Mouse (Mus musculus) inflammation-experienced regulatory T-cells, adult 6 months (primary cell): ENCODE measurements around the gene Slc5a10. TPM values are rescaled to one million over a fixed set of nuclear protein-coding genes. Genes with fewer than 3 reads are reported as not detected.
A peak's percentile ranks its signal among the peaks of the same experiment; 100 is the strongest.

Experiments
- ATAC-seq: one replicate; pipeline ENCODE4 v1.8.0; 2017
- polyA plus RNA-seq, 3 experiments: library from polyadenylated mRNA; unstranded; fragments of 100-300 nt; shearing (Covaris generic); gene quantifications; one replicate each; pipeline ENCODE4 v1.2.1; 2017

Gene Slc5a10
- under 1 TPM in 1 of 3 experiments, not detected in 2; 0.38 TPM for polyA plus RNA-seq

- no peak for ATAC-seq
Measured at GRCm38 (mm10) chr11:61720636-61721035, at the start of gene Slc5a10. Gene Slc5a10, minus strand, starts transcription at chr11:61720826.

GRCm38 (mm10) chr11:61761584-61762407 is 41.2 kb upstream of the Slc5a10 start, which contains the start of gene Prpsap2:
Gene Prpsap2, minus strand, starts transcription at chr11:61762088.
- peak; percentile 95 for ATAC-seq

- no peak for ATAC-seq
Measured at GRCm38 (mm10) chr11:61760518-61760917, 39.9 kb upstream of the Slc5a10 start.

- no peak for ATAC-seq
Measured at GRCm38 (mm10) chr11:61757151-61757550, 36.5 kb upstream of the Slc5a10 start.

- no peak for ATAC-seq
Measured at GRCm38 (mm10) chr11:61751612-61752011, 31.0 kb upstream of the Slc5a10 start.

GRCm38 (mm10) chr11:61747161-61747560 is 26.5 kb upstream of the Slc5a10 start:
- no peak for ATAC-seq

- no peak for ATAC-seq
Measured at GRCm38 (mm10) chr11:61745781-61746180, 25.2 kb upstream of the Slc5a10 start.

GRCm38 (mm10) chr11:61744460-61744859 is 23.8 kb upstream of the Slc5a10 start:
- no peak for ATAC-seq

GRCm38 (mm10) chr11:61743768-61744167 is 23.1 kb upstream of the Slc5a10 start:
- no peak for ATAC-seq

- ATAC-seq = no peak
Measured at GRCm38 (mm10) chr11:61740500-61740899, 19.9 kb upstream of the Slc5a10 start.

GRCm38 (mm10) chr11:61737290-61737689 is 16.7 kb upstream of the Slc5a10 start:
- no peak for ATAC-seq

GRCm38 (mm10) chr11:61732672-61733071 is 12.0 kb upstream of the Slc5a10 start:
- no peak for ATAC-seq

- ATAC-seq = no peak
Measured at GRCm38 (mm10) chr11:61728037-61728436, 7.4 kb upstream of the Slc5a10 start.

GRCm38 (mm10) chr11:61722077-61722476 is 1.5 kb upstream of the Slc5a10 start:
- ATAC-seq = no peak

GRCm38 (mm10) chr11:61719826-61720225 is 800 bp downstream of the Slc5a10 start:
- no peak for ATAC-seq

GRCm38 (mm10) chr11:61719387-61719786 is 1.2 kb downstream of the Slc5a10 start:
- no peak for ATAC-seq

- no peak for ATAC-seq
Measured at GRCm38 (mm10) chr11:61717990-61718389, 2.6 kb downstream of the Slc5a10 start.

GRCm38 (mm10) chr11:61715130-61715529 is 5.5 kb downstream of the Slc5a10 start:
- no peak for ATAC-seq

GRCm38 (mm10) chr11:61714346-61715117 is 6.1 kb downstream of the Slc5a10 start:
- peak; percentile 83 for ATAC-seq

- ATAC-seq = no peak
Measured at GRCm38 (mm10) chr11:61713157-61713855, 7.3 kb downstream of the Slc5a10 start.

- ATAC-seq = no peak
Measured at GRCm38 (mm10) chr11:61708928-61709327, 11.7 kb downstream of the Slc5a10 start.

- no peak for ATAC-seq
Measured at GRCm38 (mm10) chr11:61706232-61706631, 14.4 kb downstream of the Slc5a10 start.

- no peak for ATAC-seq
Measured at GRCm38 (mm10) chr11:61705581-61705980, 15.0 kb downstream of the Slc5a10 start.
